Mouse (Mus musculus): ENCODE results near the gene Gm6502.
"Not testable (repeated sequence)": the region's sequence is repeated elsewhere in the genome, so short reads cannot be mapped to it uniquely, and the experiment has no call there.

Gm6502 gene

GRCm38 (mm10) chr5:94314135-94314534, at the start of gene Gm6502:
Gm6502 (plus strand) TSS chr5:94314435.
- not testable (repeated sequence) for DNase-seq (ENCODE audit: extremely low read depth, low read depth)

DNA sequence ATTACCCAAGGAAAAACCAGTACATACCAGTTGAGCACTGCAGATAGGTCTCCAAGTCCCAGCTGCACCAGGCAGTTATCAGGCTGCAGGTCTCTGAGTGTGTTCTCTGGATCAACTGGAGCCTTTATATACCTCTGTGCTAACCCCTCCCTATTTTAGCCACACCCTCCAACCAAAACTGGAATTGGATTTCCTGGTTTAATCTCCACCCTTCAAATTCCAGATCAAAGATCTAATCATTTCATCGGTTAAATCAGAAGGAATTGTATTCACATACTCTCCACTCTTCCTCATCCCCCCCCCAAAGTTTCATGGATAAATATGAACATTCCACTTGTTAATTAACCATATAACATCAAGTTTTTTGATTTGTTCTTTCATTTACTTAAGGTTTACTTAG, 7.5 kb upstream of the Gm6502 start, which contains the start of gene A430089I19Rik:
Gene A430089I19Rik, minus strand, starts transcription at position 101 of the 400 bp plus-strand sequence.
- DNase-seq (ENCODE audit: extremely low read depth, low read depth), result not testable (repeated sequence)

DNA sequence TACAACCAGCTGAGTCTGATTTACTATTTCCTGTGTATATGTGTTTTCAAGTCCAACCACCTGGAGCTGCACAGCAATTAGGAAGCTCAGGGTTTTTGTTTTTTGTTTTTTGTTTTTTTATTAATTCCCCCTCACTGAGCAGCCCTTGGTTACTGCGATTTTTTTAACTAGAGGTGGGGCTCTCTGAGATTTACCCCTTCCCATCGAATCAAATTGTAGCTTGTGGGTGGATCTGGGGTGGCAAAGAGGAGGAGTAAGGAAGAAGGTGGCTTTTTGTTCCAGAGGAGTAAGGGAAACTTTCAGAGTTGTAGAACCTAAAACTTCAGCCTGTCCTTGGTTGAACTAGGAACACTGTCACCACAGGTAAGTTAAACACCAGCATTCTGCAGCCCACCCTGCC, 25.2 kb downstream of the Gm6502 start, which contains the start of gene AA792892:
Gene AA792892, plus strand, starts transcription at position 301 of the 400 bp plus-strand sequence.
- DNase-seq (ENCODE audit: extremely low read depth, low read depth), result not testable (repeated sequence)
